Mouse (Mus musculus) adrenal gland, postnatal 10 days (tissue): Measurements from ENCODE around the gene Arid1b. TPM values are rescaled to one million over a fixed set of nuclear protein-coding genes. Genes with fewer than 3 reads are reported as not detected.

Experiments used
- DNase-seq: peaks from one replicate; pipeline ENCODE4 v3.0.0; 2021; ENCODE audit warnings: mixed read lengths
- total RNA-seq, 2 experiments: library from RNA; stranded (reverse); gene quantifications; 2 replicates each; pipeline ENCODE4 v1.2.3; 2021

The Arid1b gene
- total RNA-seq, 2 experiments from 2014 or later, result 56.1 to 75.4 TPM

GRCm38 (mm10) chr17:5118171-5118570 lies 124.0 kb downstream of the Arid1b start:
- no peak for DNase-seq

- DNase-seq, result no peak
Observed at GRCm38 (mm10) chr17:5124643-5125042, 130.5 kb downstream of the Arid1b start.

- peak; percentile 33 for DNase-seq
Observed at GRCm38 (mm10) chr17:5125084-5125855, 131.1 kb downstream of the Arid1b start.

GRCm38 (mm10) chr17:5125856-5126806 lies 132.0 kb downstream of the Arid1b start:
- no peak for DNase-seq

- DNase-seq, result no peak
Observed at GRCm38 (mm10) chr17:5129606-5130005, 135.5 kb downstream of the Arid1b start.

GRCm38 (mm10) chr17:5130116-5130515 lies 136.0 kb downstream of the Arid1b start:
- no peak for DNase-seq

GRCm38 (mm10) chr17:5131706-5132105 lies 137.6 kb downstream of the Arid1b start:
- DNase-seq, result no peak

GRCm38 (mm10) chr17:5132296-5132986 lies 138.3 kb downstream of the Arid1b start:
- DNase-seq, result peak; percentile 54

GRCm38 (mm10) chr17:5132987-5133355 lies 138.8 kb downstream of the Arid1b start:
- peak; percentile 42 for DNase-seq

- peak; percentile 70 for DNase-seq
Observed at GRCm38 (mm10) chr17:5133831-5134230, 139.7 kb downstream of the Arid1b start.

- DNase-seq, result peak; percentile 44
Observed at GRCm38 (mm10) chr17:5134271-5134670, 140.1 kb downstream of the Arid1b start.

- DNase-seq, result peak; percentile 64
Observed at GRCm38 (mm10) chr17:5137936-5138335, 143.8 kb downstream of the Arid1b start.

- peak; percentile 72 for DNase-seq
Observed at GRCm38 (mm10) chr17:5138641-5139205, 144.6 kb downstream of the Arid1b start.

- no peak for DNase-seq
Observed at GRCm38 (mm10) chr17:5139553-5139952, 145.4 kb downstream of the Arid1b start.

- DNase-seq, result no peak
Observed at GRCm38 (mm10) chr17:5143735-5144439, 149.8 kb downstream of the Arid1b start.

GRCm38 (mm10) chr17:5150660-5151063 lies 156.5 kb downstream of the Arid1b start:
- peak; percentile 59 for DNase-seq

- DNase-seq, result no peak
Observed at GRCm38 (mm10) chr17:5151852-5152251, 157.7 kb downstream of the Arid1b start.

GRCm38 (mm10) chr17:5153461-5153860 lies 159.3 kb downstream of the Arid1b start:
- no peak for DNase-seq

- DNase-seq, result no peak
Observed at GRCm38 (mm10) chr17:5154322-5154721, 160.2 kb downstream of the Arid1b start.

GRCm38 (mm10) chr17:5157609-5158008 lies 163.5 kb downstream of the Arid1b start:
- DNase-seq, result peak; percentile 49

- peak; percentile 36 for DNase-seq
Observed at GRCm38 (mm10) chr17:5162525-5162924, 168.4 kb downstream of the Arid1b start.
